Mouse (Mus musculus) right cerebral cortex, postnatal 25 days (tissue): Measurements from ENCODE around the gene Cd209f.
A peak's percentile ranks its signal among the peaks of the same experiment; 100 is the strongest.
"Not testable (repeated sequence)": the region's sequence is repeated elsewhere in the genome, so short reads cannot be mapped to it uniquely, and the experiment has no call there.

Experiments used
- DNase-seq: peaks from one replicate; pipeline ENCODE4 v3.0.0; 2022

The Cd209f gene

DNA sequence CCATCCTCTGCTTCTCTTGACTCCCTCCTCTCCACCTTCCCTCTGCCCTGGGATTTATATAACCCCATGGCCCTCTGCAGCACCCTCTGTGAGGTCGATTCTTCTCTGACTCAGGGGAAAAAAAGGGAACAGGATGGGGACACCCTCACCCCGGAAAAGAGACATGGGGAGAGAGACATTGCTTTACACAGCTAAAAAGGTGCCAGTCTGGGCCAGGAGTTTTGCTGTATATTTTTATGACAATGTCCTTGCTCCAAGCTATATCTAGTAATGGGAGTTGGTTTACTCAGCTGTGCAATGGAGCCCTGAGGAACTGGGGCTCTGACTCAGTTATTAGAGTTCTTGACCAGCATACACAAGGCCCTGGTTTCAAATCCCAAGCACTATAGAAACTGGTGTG, at the start of gene Cd209f:
Gene Cd209f (minus strand): TSS at position 101 of the 400 bp plus-strand sequence.
- not testable (repeated sequence) for DNase-seq

DNA sequence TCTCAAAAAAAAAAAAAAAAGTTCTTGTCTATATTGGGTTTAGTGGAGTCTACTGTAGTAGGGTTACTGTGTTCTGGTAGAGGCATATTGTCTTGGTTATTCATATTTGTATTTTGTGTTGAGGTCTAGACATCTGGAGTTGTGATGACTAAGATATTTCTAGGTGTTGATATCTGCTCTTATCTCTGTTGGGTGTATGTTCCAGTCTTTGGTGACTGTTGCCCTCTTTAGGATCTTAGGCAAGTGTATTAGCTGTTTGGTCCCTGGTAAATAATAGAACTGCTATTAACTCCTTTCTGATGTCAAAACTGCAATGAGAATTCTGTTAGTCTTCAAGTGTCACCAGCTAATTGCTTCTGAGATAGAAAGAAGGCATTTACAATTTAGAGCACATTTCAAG, 49.2 kb upstream of the Cd209f start:
- DNase-seq = no peak

DNA sequence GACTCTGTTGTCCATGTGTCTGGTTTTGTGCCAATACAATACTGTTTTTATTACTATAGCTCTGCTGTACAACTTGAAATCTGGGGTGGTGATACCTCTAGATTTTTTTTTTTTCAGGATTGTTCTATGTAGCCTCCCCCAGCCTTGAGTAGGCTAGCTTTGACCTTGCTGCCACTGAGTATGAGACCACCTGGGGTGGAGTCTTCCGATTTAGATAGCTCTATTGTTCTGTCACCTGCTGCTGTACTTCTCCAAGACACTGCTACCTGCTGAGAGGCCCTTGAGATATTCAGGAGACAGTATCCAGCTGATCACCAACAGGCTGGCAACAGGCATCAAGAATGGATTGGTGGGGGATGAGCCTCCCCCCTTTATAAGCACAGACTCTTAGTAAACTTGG, 41.6 kb upstream of the Cd209f start:
- DNase-seq = no peak

DNA sequence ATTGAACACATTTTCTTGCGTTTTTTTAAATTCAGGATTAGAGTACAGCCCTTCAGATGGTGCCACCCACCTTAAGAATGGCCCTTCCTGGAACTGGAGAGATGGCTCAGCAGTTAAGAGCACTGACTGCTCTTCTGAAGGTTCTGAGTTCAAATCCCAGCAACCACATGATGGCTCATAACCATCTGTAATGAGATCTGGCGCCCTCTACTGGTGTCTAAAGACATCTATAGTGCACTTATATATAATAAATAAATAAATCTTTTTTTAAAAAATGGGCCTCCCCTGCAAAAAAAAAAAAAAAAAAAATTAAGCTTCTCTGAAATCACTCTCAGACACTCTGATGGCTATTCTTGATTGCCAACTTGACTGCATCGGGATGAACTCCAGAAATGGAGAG, 36.1 kb upstream of the Cd209f start:
- DNase-seq = no peak

DNA sequence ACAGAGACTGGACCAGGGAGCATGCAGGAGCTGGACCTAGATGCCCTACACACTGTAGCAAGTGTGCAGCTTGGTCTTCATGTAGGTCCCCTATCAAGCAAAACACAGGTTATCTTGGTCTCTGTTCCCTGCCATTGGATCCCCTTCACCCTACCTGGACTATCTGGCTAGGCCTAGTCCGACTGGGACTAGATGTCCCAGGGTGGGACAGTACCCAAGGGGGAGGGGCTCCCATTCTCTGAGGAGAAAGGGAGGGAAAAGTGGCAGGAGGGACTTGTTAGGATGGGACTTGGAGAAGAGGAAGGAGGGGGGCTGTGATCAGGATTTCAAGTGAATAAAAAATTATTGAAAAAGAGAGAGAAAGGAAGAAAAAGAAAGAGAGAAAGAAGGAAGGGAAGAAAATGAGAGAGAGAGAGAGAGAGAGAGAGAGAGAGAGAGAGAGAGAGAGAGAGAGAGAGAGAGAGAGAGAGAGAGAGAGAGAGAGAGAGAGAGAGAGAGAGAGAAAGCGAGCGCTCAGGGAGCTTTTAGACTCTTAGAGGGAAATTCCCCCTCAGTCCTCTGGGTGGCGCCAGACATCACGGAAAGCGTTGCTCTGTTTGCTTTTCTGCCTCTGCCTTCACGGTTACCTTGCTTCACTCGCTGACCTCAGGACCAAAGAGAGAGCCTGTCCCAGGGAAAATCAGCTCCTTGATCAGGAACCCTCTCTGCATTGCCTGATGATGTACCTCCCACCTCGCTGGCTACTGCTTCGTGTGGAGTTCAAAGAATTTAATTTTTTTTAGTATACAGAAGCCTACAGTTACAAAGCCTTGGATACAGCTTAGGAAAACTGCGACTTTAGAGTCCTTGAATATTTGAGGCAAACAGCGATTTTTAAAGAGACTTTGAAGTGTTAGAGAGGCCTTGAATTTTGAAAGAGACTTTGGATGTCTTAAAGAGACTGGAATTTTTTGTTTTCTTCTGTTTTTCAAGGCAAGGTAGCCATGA, 34.3 kb upstream of the Cd209f start:
- peak; percentile 68 for DNase-seq

DNA sequence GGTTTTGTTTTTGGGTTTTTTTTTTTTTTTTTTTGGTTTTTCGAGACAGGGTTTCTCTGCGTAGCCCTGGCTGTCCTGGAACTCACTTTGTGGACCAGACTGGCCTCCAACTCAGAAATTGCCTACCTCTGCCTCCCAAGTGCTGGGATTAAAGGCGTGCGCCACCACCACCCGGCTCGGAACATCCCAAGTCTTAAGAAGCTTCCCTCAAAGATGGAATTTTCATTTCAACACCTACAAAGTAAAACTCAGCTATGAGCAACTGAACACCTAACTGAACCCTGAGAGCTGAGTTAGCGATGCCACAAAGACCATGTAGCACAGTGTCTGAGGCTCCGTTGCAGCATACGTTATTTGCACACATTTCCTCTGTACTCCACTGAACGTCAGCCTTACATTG, 28.2 kb upstream of the Cd209f start, which contains the start of gene Cd209g:
Gene Cd209g (plus strand): TSS at position 301 of the 400 bp plus-strand sequence.
- DNase-seq = no peak

DNA sequence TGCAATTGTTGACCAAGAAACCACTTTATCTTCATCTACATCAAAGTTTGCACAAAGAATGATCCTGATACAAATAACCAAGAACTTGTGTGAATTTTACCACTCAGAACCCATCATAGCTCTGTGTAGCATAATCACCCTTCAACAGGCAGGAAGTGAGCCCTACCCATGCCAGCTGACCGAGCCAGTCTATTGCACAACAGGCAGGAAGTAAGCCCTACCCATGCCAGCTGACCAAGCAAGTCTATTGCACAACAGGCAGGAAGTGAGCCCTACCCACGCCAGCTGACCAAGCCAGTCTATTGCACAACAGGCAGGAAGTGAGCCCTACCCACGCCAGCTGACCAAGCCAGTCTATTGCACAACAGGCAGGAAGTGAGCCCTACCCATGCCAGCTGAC, 17.1 kb downstream of the Cd209f start:
- DNase-seq = not testable (repeated sequence)

DNA sequence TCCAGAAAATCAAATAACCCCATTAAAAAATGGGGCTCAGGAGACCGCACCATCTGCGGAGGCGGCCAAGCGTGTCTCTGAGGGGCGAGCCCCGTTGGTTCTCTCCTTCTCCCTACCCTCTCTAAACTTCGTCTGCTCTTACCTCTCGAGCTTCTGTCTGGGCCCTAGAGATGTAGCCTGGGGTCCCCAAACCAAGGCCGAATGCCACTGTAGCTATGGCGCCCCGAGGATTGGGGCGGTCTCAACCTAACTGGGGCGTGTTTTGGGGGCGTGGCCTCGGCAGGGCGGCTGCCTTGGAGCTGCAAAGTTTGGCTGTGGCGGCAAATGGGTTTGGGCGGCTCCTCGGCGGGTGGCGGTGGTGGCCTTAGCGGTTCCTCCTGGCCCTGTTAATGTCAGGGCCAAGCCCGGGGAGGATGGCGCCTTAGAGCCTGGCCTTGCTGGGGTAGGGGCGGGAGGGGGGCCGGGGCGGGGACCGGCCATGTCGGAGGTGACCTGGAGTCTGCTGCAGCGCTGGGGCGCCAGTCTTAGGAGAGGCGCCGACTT, 18.4 kb downstream of the Cd209f start:
- not testable (repeated sequence) for DNase-seq
